Mouse (Mus musculus) splenic B cell, adult 2 months (primary cell): ENCODE data around the gene Akap6.
A peak's percentile ranks its signal among the peaks of the same experiment; 100 is the strongest.

Source experiments
- DNase-seq: peaks from one replicate; pipeline ENCODE4 v3.0.0-alpha.2; 2011; ENCODE audit warnings: low read depth, low spot score
- H3K27me3 ChIP-seq: 2 replicates; pipeline ENCODE4 v1.6.1; 2012; ENCODE audit warnings: mild to moderate bottlenecking, low read length, moderate library complexity, mixed read lengths; ENCODE audit not compliant: control insufficient read depth, poor library complexity, insufficient read depth, severe bottlenecking
- H3K36me3 ChIP-seq: 2 replicates; pipeline ENCODE4 v1.6.1; 2012; ENCODE audit warnings: mild to moderate bottlenecking, low read length, moderate library complexity, mixed read lengths; ENCODE audit not compliant: control insufficient read depth, poor library complexity, insufficient read depth, severe bottlenecking

Gene Akap6

DNA sequence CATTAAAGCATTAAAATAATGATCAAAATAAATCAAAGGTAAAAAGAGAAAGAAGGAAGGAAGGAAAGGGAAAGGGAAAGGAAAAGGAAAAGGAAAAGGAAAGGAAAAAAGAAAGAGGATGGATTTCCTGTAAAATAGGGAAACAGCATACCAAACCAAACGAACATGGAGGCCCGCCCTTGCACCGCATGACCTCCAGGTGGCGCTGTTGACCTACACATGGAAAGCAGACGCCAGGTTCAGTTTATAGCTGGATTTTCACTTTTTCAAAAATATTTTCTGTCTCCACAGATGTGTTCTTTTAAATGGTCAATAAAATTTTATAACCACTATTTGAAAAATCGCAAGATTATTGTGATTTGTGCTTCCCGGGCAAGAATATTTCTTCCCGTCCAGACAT, 211.6 kb downstream of the Akap6 start:
- peak; percentile 61 for DNase-seq
- no peaks in the 10 kb centered on the region for H3K36me3 ChIP-seq
- no peaks in the 10 kb centered on the region for H3K27me3 ChIP-seq

DNA sequence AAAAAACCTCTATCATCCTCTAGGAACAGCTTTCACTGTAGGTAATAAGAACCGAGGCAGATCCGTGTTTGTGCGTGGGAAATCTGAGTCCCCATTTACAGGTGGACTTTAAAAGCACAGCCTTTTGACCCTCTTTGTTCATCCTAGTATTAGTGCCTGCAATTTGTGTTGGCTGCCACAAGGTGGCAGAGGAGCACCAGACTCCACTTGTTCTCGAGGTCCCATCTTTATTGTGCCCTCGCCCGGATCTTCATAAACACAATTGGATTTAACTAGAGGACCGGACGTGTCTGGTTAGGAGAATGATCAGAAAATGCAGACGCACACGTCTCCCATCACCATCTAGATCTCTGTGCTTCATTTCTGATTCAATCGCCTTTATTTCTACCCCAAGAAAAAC, 219.8 kb downstream of the Akap6 start:
- Histone ChIP-seq H3K36me3 (no peaks in the 10 kb centered on the region), H3K27me3 (no peaks in the 10 kb centered on the region)
- DNase-seq, result peak; percentile 35

DNA sequence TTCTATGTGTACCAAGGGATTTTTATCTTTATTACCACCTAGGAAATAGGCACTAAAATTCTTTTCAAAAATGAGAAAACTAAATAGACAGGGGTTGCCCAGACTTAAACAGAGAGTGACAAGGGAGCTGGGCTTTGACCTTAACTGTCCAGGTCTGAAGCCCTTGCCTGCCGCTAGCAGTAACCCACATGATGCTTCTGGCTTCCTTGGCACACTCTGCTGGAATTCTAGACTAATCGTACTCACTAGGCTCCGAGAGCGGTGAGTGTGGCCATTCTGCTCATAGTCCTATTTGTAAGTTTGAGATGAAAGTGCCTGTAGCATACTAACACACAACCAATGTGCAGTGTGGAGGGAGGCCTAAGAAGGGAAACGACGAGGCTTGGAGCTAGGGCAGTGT, 223.3 kb downstream of the Akap6 start:
- Histone ChIP-seq H3K36me3 (no peaks in the 10 kb centered on the region), H3K27me3 (no peaks in the 10 kb centered on the region)
- DNase-seq, result no peak

DNA sequence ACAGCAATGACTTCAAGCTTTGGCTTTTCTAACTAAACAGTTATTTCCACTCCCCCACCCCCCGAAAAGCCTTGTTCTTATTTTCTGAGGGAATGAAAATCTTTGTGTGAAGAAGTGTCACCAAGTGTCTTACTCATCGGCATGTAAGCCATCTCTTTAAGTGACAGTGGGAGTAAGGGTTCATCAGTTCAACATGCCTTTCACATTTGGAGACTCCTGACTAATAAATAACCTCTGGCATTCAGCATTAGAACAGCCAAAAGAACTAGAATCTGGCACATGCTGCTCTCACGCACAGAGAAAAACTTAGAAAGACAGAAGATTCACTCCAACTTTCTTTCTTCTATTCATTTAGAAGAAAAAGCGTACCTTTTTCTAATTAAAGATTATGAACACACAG, 226.3 kb downstream of the Akap6 start:
- no peak for DNase-seq
- H3K36me3 ChIP-seq, result no peaks in the 10 kb centered on the region
- no peaks in the 10 kb centered on the region for H3K27me3 ChIP-seq

DNA sequence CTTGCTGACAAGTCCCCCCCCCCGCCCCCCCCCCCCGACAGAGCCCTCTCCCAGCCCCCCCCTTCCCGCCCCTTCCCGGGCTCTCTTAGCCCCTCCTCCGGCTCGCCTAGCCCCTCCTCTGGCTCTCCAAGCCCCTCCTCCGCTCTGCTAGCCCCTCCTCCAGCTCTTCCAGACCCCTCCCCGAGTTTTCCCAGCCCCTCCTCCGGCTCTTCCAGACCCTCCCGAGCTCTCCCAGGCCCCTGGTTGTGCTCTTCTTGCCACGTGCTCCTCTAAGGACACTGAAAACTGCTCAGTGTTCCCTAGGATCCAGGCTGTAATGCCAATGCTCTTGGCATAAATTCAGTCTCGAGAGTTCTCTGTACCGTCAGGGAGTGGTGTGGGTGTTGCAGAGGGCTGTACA, 234.6 kb downstream of the Akap6 start:
- H3K27me3 ChIP-seq, result no peaks in the 10 kb centered on the region
- DNase-seq, result no peak
- no peaks in the 10 kb centered on the region for H3K36me3 ChIP-seq

DNA sequence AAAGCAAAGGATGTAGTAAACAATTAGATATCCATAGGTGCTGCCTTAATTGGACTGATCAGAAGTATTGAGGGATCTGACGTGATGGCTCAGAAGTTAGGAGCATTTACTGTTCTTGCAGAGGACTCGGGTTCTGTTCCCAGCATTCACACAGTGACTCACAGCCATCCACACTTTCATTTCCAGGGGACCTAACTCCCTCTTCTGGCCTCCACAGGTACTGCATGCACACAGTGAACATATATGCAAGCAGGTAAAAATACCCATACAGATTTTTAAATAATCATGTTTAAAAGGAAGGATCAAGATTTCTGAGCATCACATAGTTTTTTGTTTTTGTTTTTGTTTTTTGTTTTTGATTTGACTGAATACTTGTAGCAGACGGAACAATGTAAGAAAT, 235.8 kb downstream of the Akap6 start:
- Histone ChIP-seq H3K36me3 (no peaks in the 10 kb centered on the region), H3K27me3 (no peaks in the 10 kb centered on the region)
- no peak for DNase-seq

DNA sequence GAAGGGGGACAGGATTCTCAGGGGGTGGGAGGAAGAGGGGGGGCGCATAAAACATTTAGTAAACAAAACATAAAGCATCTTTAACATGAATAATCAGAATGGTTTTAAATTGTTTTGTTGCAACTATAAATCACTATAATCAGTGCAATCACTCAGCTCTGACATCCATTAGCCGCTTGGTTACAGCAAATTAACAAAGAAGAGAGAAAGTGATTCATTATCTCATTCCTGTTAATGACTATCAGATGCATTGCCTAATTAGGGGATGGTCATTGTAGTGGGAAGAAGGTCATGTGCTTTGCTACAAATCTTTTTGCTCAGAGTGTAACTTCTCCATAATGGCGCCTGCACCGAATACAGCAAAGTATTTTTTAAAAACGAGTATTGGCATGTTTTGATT, 239.6 kb downstream of the Akap6 start:
- DNase-seq, result no peak
- H3K36me3 ChIP-seq, result no peaks in the 10 kb centered on the region
- no peaks in the 10 kb centered on the region for H3K27me3 ChIP-seq

DNA sequence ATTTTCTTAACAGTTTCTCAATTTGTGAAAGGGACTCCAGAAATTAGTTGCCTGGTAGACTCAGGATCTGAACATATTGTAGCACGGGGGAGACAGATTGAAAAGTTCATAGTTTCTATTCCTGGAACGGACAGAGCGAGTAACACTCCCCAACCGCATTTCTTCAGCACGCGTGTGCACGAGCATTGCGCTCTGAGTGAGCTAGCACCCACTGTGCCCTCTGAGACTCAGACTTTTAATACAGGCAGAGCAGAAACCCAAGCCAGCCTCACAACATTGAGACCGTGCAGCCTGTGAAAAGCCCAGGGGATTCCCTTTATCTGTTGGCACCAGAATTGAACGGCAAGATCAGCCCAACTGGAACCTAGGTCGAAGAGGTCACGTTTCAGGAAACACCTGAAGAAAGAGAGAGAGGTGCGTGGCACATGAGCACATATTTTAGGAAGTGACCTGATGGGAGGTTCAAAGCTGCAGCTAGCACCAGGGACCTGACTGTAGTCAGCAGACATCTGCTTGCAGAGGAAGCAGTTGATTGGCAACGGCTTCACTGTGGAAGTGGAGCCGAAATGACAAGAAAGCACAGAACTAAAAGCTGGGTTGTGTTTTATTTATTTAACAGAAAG, 240.3 kb downstream of the Akap6 start:
- DNase-seq, result peak; percentile 64
- H3K27me3 ChIP-seq, result no peaks in the 10 kb centered on the region

DNA sequence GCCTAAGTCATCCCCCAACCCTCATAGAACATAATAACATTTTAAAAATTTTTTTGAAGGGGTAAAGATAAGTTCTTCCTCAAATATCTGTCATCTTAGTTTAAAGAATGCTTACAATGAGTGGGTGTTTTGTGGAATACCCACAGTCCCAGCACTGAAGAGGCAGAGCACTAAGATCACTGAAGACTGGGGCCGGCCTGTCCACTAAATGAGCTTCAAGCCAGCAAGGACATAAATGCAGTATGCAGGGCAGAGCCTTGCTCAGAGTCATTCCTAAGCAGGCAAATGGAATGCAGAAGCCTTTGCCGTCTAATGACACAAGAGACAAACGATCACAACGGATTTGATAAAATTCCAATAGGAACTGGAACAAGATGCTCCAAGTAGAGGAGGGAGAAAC, 242.8 kb downstream of the Akap6 start:
- Histone ChIP-seq H3K27me3 (no peaks in the 10 kb centered on the region), H3K36me3 (no peaks in the 10 kb centered on the region)
- no peak for DNase-seq

More for the DNA sequence above, 240.3 kb downstream of the Akap6 start:
- H3K36me3 ChIP-seq, result no peaks in the 10 kb centered on the region

DNA sequence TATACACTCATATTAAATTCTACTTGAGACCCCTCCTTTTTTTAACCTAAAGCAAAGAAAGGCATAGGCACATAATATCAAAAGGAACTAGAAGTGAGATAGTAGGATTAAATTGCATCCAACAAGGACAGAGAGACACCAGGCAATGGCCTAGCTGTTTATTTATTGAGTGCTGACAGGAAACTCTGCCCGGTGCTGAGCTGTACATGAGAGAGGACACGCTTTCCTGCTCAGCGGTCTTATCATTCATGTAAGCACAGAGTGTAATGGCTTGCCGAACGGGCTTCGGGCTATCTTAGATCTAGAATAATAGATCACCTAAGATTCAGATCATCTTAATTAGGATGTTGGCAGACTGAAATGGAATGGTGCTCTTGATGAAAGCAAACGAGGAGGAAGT, 245.1 kb downstream of the Akap6 start:
- H3K36me3 ChIP-seq, result no peaks in the 10 kb centered on the region
- no peak for DNase-seq
- H3K27me3 ChIP-seq, result no peaks in the 10 kb centered on the region

DNA sequence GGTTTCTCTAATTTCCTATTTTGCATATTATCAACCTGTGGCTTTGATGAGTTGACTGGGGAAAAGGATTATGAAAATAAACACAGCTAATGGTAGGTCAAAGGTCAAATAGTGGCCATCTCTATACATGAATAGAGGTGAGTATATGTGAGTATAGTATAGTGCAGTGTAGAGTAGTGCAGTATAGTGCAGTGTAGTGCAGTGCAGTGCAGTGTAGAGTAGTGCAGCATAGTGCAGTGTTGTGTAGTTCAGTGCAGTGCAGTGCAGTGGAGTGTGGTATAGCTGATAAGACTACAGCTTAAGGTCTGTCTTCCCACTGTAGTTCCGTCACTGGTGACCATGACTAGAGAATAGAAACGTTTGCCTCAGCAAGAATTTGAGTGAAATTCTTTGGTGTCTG, 245.8 kb downstream of the Akap6 start:
- DNase-seq, result no peak
- Histone ChIP-seq H3K27me3 (no peaks in the 10 kb centered on the region), H3K36me3 (no peaks in the 10 kb centered on the region)

DNA sequence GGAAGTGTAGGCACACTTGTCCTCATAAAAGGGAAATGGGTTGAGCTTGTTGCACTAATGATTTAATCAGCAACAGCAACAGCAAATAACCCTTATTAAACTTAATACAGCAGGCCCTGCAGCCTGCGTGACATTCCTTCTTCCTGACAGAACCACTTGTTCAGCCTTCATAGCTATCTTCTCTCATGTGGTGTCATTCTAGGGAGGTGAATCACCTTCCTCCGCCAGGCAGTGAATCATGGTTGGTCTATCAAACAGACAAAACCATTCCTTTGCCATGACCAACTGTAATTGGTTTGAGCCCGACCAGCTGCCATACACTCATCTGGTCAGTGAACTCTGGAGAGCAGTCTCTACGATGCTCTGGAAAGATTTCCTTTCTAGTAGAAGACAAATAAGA, 251.5 kb downstream of the Akap6 start:
- H3K27me3 ChIP-seq, result no peaks in the 10 kb centered on the region
- no peaks in the 10 kb centered on the region for H3K36me3 ChIP-seq
- DNase-seq, result no peak

DNA sequence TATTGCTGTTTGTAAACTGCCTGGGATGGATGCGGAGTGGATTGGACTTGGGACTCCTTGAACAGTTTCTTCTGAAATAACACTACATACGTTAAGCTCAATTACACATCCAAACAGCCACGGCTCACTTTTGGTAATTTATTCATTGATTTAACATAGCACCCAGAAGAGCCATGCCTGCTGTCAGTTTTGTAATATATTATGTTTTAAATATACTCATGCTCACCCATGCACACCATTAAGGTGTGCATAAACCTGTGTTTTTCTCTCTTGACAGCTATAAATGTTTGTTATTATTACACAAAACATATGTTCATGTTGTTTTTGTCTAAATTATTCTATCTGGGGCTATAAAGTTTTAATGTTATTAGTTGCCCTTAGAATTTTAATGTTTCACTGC, 258.4 kb downstream of the Akap6 start:
- no peak for DNase-seq
- Histone ChIP-seq H3K36me3 (no peaks in the 10 kb centered on the region), H3K27me3 (no peaks in the 10 kb centered on the region)

DNA sequence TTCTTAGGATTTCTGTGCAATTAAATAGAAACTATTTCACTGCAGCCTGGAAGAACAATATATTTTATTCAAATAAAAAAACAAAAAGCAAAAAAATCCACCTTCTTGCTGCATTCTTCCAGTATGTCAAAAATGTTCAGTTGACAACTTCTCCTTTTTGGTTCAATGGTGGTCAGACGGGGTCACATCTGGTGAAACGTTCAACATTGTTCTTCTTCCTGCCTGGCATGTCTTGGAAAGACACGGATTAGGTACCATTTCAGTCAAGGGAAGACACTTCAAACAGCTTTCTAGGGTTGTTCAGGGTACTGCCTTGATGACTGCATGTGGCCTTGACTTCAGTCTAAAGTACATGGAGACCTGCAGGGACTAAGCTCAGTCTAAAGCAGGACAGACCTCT, 258.8 kb downstream of the Akap6 start:
- H3K27me3 ChIP-seq, result no peaks in the 10 kb centered on the region
- H3K36me3 ChIP-seq, result no peaks in the 10 kb centered on the region
- DNase-seq, result no peak

DNA sequence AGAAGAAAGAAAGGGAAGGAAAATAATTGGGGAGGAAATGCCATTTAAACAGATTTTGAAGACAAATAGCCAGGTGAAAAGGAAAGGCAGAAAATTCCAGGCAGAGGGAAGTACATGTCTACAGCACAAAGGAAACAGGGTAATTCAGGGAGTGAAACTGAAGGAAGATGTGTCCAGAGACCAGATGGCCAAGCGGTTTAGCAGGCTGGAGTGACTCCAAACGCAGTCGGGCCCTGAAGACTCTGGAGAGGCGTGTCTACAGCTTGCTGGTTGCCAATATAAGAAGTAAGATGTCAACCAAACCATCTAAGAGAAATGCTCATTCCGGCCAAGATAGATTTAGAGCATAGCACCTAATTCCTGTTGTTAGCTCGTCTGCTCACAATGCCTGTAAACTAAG, 292.6 kb downstream of the Akap6 start:
- no peak for DNase-seq
- Histone ChIP-seq H3K36me3 (no peaks in the 10 kb centered on the region), H3K27me3 (no peaks in the 10 kb centered on the region)

DNA sequence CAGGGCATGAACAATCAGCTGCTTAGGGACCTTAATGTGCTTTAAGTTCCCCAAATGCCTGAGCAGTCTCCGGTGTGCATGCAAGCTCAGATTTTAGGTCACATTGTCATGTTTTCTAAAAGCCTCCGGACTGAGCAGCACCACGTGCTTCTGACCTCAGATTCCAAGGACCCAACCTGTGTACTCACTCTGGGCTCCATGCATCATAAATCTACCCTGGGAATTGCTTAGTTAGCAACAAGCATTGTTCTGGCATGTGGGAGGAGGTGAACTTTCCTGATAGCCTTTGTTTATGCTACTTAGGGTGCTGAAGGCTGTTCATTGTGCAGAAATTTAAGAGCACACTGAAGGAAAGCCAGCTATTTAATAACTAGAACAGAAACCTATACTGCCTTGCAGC, 313.2 kb downstream of the Akap6 start:
- no peak for DNase-seq
- H3K27me3 ChIP-seq, result no peaks in the 10 kb centered on the region
- H3K36me3 ChIP-seq, result no peaks in the 10 kb centered on the region
